Mouse (Mus musculus) right cerebral cortex, adult 18-20 months (tissue): Measurements from ENCODE around the gene App.

Experiments used
- DNase-seq: peaks from one replicate; pipeline ENCODE4 v3.0.0; 2022; ENCODE audit warnings: mixed read lengths

The App gene

DNA sequence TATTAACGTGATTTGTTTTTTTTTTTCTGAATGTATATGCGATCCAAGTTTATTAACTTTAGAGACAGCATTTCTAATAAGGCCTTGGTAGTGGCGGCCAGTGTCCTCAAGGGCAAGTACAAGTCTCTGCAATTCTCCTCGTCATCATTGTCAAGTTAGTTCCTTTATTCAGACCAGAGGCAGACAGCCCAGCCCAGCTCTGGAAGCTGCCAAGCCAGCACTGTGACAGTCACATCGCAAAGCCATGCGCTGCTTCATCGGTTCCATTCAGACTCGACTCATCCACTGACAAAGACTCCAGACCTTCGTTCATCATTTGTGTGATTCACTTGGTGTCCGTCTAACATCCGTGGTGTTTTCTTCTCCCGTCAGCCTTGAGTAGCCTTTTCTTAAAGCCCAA lies 100.9 kb downstream of the App start:
- peak; percentile 39 for DNase-seq

DNA sequence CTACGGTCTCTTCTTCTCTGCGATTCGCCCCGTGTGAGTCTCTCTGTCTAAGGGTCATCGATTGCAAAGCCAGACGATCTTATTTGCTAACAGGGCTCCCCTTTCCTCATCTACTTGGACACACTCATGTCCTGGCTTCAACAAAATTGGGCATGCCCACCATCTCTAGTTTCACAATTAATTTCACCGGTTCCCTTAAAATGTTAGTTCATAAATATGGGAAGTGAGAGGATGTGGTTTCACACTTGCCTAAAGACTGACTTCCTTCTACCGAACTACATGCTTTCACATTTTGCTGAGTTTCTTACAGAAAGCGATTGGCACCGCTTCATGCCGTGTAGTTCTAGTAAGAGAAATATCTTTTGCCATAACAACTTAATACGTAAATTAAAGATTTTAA lies 101.8 kb downstream of the App start:
- DNase-seq = no peak

DNA sequence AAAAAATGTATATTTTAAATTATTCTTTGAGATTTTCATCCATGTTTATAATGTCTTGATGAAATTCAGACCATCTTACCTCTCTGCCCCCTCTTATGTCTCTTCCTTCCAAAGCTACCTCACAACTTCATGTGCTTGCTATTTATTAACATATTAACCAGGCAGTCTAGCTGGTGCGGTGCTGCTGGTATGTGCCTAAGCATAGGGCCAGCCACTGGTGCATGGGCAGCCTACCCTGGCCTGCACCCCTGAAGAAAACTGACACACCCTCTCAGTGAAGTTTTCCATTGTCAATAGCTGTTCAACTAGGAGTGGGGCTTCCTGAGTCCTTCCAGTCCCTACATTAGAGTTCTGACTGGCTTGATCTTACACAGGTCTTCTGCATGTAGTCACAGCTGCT lies 102.3 kb downstream of the App start:
- no peak for DNase-seq

DNA sequence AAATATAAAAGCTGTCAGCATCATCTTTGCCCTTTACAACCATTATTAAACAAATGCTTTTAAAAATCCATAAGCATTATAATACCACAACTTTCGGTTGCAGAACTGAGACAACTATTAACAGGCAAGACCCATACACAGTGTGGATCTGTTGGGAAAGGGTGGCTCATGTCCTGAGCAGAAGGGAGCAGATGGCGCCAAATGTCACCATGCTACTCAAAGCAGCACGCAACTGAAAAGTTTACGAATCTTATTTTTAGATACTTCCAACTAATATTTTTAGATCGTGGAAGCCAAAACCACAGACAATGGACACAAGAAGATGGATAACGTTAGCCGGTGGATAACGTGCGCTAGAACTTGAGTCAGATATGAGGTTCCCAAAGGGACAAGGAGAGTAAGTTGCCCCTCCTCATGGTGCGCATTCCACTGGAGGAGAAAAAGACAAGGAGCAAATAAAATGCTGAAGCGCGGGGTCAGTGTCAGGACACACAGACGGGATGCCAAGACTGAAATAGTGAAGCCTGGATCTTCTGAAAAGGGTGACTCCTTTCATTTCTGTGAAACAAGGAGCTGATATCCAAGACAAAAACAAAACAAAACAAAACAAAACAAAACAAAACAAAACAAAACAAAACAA lies 106.2 kb downstream of the App start:
- no peak for DNase-seq

DNA sequence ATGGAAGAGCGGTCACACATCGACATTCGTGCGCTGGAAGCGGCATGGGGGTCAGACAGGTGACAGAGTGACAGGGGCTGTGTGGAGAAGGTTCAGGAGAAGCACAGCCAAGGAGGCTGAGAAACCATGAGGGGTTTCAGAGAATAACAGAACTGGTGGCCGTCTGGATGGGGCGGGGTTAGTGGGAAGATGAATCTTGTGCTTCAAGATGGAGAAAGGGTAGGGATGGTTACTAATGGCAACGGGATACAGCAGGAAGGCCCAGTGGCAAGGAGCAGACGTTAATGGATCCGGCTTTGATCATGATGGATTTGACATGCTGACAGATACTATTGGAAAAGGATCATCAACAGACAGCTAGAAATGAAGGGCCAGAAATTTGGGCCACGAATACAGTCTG lies 107.3 kb downstream of the App start:
- DNase-seq = no peak

DNA sequence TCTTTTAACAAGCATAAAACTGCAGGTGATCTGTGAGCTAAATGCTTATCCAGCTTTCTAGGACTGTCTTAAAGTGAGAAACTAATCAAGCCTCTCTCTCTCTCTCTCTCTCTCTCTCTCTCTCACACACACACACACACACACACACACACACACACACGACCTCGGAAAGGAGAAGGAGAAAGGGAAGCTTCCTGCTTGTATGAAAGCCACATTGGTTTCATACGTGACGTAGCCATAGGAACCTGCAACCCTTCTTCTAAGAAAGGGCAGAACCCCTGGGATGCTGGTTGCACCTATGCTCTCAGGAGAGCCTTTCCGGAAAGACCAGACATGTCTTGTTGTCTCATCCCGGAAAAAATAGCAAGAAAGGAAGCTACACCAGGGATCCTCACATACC lies 108.8 kb downstream of the App start:
- no peak for DNase-seq

DNA sequence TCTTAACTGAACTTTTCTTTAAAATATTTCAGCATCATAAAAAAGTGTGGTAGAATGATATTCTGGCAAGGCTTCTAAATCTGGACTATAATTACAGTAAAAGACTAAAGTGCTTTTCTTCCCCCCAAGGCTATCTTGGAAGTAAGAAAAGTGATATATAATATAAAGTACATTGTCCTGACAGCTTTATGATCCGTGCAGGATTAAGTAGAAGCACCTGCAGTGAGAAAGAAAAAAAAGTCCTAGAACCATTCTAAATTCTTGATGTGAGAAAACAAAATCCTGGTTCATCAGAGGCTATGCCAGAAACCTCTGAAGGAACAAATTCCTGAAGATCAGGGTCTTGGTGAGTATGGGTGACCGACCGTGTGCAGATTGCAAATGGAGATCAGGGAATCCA lies 110.8 kb downstream of the App start:
- no peak for DNase-seq

DNA sequence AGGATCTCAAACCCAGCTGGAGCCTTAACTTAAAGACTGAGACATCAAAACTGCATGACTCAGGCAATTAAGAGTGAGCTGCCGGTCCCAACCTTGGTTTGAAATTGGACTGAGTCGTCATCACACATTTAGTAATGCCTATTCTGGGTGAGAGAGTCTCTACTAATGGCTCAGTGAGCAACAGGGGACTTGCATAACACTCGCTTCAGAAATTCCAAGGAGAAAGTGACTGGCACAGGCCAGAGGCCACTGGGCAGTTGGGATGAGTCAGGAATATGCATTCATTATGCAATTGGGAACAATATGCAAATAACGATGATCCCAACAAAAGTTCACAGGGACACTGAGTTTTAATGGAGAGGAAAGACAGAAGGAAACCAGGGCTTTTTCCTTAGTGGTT lies 111.8 kb downstream of the App start:
- no peak for DNase-seq

DNA sequence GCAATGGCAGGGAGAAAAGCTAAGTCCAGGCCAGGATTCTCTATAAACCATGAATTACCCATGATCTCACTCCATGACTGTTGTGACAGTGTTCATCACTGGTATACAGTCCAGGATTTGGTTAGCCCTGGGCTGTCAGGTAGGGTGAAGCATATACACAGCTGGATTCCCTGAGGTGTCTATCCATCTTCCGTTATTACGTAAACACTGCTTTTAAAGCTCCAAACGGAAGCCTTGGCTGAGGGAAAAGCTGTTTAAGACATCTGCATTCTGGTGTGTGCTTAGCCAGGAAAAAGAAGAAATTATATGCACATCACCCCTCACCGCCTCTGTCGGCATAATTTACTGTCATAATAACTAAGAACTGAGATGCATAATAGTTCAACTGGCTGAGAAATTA lies 115.4 kb downstream of the App start:
- DNase-seq = no peak

DNA sequence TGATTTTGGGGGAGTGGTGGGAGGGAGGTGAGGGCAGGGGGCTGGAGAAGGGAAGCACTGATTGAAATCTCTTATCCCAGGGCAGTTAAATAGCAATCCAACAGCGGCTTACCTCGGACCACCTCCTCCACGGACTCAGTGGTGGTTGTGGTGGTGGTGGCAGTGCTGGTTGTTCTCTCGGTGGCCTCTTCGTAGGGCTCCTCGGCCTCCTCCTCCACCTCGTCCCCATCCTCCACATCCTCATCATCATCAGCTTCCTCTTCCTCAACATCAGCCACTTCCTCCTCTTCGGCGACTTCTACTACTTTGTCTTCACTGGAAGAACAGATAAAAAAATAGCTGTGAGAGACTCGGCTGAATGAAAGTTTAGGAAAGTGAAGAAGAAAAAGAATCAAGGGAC lies 117.4 kb downstream of the App start:
- no peak for DNase-seq

DNA sequence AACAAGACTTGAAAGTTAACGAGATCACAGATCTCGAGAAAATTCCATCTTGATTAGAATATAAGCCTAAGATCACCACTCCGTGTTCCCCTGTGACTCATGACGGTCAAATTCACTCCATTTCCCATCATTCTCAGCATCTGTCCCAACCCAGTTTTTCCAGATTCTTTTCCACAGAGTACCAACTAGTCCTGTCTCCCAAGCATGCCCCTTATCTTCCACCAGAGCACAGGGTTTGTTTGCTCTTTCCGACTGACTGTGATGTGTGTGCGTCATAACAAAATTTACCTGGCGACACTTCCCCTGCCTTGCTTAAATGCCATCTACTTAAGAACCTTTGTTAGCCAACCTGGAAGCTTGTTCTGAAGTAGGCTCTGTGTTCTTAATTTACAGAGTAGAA lies 119.6 kb downstream of the App start:
- DNase-seq = no peak

DNA sequence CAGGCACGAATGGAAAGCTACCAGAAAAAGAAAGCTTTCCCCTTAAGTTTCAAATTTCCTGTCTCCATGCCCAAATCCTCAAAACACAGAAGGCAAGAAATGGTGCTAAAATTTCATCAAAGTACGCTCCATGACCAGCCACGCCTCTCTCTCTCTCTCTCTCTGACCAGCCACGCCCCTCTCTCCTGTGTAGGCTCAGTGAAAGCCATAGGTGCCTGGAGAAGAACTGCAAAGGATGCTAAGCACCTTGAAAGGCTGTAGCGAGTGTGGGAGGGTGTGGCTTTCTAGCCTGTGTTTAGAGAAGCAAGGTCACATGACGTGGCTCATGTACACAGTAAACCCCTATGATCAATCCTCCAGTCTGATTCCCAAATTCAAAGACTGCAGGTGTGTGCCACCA lies 126.3 kb downstream of the App start:
- no peak for DNase-seq

DNA sequence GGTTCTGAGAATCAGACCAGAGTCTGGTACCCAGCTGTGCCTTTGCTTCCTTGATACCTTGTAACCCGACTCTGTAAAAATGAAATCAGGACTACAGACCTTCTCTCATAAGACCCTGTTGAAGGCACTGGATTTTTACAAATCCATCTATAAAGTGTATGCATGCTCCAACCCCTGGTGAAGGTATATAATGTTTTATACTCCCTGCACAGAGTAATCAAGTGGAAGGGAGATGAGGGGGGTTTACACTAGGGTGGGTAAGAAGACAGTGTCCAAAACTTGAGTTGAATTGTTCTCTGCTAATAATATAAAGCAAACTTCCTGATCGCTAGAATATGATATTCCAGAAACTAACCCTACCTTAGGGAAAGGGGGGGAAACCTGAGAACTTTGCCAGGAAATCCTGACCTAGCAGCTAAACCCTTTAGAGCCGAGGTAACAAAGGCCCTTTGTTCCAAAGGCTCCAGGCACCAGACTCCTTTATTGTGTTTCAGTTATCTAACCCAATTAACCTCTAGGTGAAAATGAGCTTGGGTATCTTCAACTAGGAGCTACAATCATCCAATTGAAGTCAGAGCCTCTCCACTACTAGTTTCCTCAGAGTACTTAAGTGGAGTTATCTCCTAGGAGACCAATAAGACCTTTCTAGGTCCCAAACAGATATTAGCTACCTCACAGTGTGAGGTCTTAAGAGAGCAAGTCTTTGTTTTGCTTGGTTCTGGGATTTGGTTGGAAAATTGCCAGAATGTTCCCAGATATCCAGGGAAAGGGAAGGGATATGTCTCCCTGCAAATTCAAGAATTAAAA lies 132.2 kb downstream of the App start:
- DNase-seq = no peak

DNA sequence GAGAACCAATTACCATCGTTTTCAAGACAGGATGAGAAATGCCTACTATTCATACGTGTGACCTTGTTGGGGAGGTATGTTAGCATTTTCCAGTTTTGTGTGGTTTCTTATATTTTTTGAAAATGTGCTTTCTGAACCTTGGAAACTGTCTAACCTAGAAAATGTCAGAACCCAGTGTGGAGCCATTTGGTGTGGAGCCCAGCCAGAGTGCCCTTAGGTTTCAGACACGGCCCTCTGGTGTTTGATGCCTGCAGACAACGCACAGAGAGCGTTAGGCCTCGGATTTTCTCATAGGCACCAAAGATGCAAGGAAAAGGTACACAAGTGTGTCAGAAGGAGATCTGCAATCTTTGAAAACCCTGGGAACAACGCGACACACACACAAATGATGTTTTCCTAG lies 134.8 kb downstream of the App start:
- DNase-seq = no peak

DNA sequence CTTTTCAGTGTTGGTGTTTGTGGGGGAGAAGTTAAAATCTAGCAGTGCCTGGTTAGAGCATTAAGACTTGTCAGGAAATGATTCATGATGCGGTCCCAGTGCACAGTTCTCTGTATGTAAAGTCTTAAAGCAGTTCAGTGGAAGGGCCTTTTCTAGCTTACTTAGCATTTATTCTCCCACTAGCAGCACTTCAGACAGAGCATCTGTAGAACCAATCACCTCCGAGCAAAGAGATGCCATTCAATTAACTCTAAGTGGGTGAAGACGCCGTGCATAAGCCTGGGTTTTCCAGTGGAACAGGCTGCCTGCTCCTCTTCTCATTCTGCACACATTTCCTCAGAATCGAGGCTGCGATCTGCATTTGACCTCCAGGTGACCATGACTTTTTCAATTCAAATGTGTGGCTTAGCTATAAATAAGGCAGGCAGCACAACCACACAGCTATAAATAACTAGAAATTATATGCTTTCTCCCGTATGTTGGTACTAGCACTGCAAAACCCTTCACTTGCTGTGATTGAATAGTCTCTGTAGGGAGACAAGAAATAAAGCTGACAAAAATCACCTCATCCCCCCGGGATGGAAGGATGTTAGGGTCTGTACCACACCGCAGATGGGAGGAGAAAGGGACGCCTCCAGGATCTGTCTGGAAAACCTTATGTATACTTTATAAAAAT lies 135.5 kb downstream of the App start:
- no peak for DNase-seq

DNA sequence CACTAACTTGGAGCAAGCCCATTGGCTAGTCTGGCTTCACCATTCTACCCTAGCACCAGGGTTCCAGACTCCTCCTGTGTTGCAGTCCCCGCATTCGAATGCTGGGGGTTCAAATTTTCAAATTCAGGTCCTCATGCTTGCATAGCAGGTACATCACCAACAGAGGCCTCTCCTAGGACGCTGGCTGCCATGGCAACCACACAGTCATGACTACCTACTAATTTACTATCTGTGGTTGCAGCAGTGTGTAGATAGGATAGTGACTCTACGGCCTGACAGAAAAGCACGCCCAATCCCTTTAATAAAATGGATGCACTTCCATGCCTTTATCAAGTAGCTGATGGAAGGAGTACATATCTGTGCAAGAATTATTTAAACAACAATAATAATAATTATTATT lies 137.8 kb downstream of the App start:
- DNase-seq = no peak

DNA sequence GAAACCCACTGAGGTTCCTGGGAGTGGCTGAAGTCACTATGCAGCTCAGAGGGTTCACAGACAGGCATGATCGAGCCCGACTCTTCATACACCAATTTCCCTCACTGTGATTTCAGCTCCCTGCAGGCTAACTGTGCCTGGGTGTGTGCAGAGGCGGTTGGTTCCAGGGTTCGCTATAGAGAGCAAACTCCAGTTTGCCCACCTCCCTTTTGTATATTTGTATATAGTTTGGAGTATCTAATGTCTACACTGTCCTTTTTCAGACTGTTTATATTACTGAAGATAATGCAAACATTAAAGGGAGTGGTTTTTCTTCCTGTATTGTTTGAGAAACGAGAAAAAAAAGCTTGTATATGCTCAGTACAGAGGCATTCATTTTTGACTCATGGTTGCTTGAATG lies 139.8 kb downstream of the App start:
- DNase-seq = no peak

DNA sequence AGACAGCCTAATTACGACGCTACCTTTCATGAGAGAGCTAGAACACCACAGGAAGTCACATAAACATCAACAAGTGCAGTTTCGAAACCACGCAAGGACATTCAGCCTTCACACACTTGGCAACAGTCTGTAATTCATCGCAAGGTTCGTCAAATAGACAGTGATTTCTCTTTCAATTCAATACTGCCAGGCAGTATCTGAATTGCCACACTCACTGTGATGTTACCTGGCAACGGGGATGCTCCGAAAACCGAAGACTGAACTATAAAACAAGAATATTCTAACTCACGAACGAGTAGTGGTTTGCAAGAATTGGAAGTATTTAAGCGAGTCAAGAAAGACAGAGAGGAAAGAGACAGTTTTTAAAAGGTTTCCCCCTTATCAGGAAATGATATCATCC lies 142.8 kb downstream of the App start:
- no peak for DNase-seq

DNA sequence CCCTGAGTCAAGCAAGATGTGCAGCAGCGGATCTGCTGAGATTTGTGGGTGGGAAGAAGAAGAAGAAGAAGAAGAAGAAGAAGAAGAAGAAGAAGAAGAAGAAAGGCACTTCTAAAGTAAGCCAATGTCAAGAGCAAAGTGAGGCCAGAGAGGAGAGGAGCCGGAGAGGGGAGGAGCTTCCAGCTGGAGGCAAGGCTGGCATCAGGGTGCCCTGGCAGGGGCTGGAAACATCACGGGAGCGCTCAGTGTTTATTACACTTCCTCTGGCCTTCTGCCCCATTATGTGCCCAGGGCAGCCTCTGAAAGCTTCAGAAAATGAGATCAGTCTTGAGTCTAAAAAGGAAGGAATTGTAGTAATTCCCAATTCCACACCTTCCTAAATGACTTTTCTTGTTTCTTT lies 145.2 kb downstream of the App start:
- no peak for DNase-seq

DNA sequence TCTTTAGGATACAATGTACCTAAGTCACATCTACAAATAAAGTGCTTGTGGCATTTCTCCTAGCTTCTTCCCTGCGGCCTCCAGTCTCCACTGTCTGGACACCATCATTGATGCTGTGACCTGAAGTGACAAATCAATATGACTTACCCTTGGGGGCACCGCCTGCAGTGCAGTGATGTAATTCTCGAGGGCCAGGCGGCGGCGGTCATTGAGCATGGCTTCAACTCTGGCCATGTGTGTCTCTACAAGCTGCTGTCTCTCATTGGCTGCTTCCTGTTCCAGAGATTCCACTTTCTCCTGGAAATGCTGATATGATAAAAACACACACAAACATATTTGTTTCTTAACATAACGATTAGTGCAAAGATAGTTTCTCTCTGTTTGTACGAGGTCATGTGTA lies 148.9 kb downstream of the App start:
- DNase-seq = no peak

DNA sequence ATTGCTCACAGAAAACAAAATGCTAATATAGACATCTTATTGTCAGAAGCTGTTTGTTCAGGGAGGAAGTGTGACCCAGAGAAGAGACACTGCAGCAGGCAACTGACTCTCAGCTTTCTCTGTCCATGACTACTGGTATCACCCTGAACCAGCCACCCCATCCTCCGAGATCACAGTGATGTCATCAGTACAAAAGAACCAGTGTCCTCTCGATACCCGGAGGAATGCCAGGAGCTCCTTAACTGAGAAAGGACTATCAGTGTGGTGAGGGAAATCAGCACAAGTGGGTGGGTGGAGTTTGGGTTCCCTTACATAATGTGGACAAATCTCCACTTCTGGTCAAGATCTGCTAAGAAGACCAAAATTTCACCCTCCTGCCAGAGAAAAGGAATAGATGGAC lies 150.5 kb downstream of the App start:
- DNase-seq = peak; percentile 67

DNA sequence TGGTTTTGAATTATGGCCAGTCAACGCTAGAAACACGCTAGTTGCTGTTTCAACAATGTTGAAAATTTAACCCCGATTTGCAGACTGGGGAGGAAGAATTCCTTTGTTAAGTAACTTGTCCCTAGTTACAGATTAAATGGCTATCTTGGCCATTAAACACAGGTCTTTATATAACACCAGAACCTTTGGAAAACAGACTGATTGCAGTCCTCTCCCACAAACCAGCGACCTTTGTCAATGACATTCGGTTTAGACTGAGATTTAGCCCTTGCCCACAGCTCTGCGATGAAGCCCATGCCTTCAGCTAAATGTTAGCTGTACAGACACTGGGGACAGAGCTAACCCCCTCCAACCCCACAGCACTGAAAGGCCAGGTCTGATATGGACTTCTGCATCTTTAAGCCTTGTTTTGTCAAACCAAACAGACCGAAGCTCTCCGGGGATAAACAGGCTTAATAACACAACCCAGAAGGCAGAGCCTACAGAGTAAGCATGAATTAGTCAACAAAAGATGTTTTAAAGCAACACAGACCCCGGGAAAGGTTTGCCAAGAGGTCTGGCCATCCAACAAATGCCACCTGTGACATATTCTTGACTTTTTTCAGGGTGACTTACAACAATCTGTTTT lies 152.8 kb downstream of the App start:
- DNase-seq = no peak

DNA sequence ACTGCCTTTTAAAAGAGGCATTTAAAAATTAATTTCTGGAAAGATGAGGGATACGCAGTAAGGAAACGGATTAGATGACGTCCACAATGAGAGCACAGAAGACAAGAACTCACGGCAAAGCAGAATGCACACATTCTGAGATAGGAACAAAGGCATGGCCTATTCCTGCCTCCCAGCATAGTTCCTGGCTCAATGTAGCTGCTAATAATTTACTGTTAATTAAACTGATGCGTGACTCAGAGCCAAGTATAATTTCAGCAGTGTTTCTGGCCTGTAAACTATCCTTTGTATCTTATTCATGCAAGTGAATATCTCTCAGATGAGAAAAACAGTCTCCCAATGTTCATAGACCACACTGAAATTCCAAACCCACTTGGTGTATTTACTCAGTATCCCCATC lies 154.3 kb downstream of the App start:
- DNase-seq = no peak

DNA sequence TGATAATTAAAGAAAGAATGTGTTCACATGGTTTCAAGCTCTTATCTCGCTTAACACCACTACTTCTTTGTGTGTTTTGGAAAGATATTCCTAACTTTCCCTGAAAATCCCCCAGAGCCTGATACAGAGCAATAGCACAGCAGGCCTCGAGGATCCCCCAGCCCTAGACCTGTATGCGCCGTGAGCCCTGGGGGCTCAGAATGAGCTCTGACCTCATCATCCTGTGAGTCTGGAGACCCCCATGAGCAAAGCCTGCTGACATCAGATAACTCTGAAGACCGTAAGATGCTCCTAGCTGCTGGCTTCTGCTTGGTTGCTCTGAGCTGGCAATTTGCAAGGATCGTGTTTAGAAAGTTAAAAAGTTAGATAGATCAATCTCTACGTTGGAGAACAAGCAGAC lies 155.7 kb downstream of the App start:
- no peak for DNase-seq
